Mouse (Mus musculus) lung, embryonic 16.5 days (tissue): ENCODE measurements around the gene Naa38. TPM values are rescaled to one million over a fixed set of nuclear protein-coding genes. Genes with fewer than 3 reads are reported as not detected.
"Not testable (repeated sequence)": the region's sequence is repeated elsewhere in the genome, so short reads cannot be mapped to it uniquely, and the experiment has no call there.

Source experiments
- ATAC-seq: fragments of 200-750 bp; cut with Nextera tagmentation; 2 replicates; pipeline ENCODE4 v1.8.0; 2017; ENCODE audit warnings: low read depth, mild to moderate bottlenecking, moderate library complexity
- H3K27ac ChIP-seq: fragments of 300-500 bp; sonication (generic); 2 replicates; pipeline ENCODE4 v1.5.1; 2014; ENCODE audit warnings: mild to moderate bottlenecking, control low read depth, low read length
- H3K27me3 ChIP-seq: fragments of 300-500 bp; sonication (generic); 2 replicates; pipeline ENCODE4 v1.6.1; 2014; ENCODE audit warnings: low read depth, low read length, mixed read lengths; ENCODE audit not compliant: control insufficient read depth, insufficient read depth
- H3K36me3 ChIP-seq: fragments of 300-500 bp; sonication (generic); 2 replicates; pipeline ENCODE4 v1.6.1; 2014; ENCODE audit warnings: low read length; ENCODE audit not compliant: control insufficient read depth, insufficient read depth
- H3K4me1 ChIP-seq: fragments of 300-500 bp; sonication (generic); replicated peaks from 2 replicates; pipeline ENCODE4 v1.6.1; 2014; ENCODE audit warnings: low read length, mixed read lengths; ENCODE audit not compliant: control insufficient read depth, insufficient read depth
- H3K4me2 ChIP-seq: fragments of 300-500 bp; sonication (generic); 2 replicates; pipeline ENCODE4 v1.6.1; 2014; ENCODE audit warnings: low read depth, low read length, control low read depth
- H3K4me3 ChIP-seq: fragments of 300-500 bp; sonication (generic); 2 replicates; pipeline ENCODE4 v1.5.1; 2014; ENCODE audit warnings: mild to moderate bottlenecking, low read length, control low read depth
- H3K9ac ChIP-seq: fragments of 300-500 bp; sonication (generic); 2 replicates; pipeline ENCODE4 v1.6.1; 2014; ENCODE audit warnings: low read length, control low read depth
- H3K9me3 ChIP-seq: fragments of 300-500 bp; sonication (generic); 2 replicates; pipeline ENCODE4 v1.6.1; 2016; ENCODE audit warnings: low read length; ENCODE audit not compliant: control insufficient read depth
- WGBS: fragments of 180-500 bp; shearing (Covaris S2); extraction: QIAGEN DNeasy Blood & Tissue Kit; methylation state at CpG from one replicate; pipeline ENCODE4 v1.1.7; 2014; 5-methylcytosine and 5-hydroxymethylcytosine counted together
- polyA plus RNA-seq: library from polyadenylated mRNA; unstranded; fragments of >200 nt; fragmentation: Nextera tagmentation; extraction: Ambion mirVana; gene quantifications from 2 replicates; pipeline ENCODE4 v1.2.1, GENCODE M21; 2015

The Naa38 gene
- polyA plus RNA-seq = 158 and 165 TPM in 2 replicates

DNA sequence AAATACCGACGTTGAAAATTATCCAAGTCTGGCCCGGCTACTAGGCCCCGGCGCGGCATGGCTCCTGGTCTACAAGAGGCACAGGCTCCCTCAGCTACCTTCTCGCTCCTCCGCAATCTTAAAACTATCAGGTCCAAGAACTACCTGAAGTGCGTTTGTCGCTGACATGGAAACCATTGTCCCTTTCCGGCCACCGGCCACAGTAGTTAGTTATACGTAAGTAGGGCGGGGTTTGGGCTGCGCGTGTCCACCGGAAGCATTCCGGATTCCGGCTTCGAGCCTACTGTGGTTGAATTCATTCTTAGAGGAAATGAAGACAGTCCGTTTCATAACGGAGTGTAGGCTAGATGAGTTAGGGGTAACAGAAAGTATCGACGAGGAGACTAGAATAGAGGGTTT lies at the start of gene Naa38, which contains the start of gene Cyb5d1:
TSS of gene Naa38 (plus strand) at position 253 of the 399 bp plus-strand sequence.
TSS of gene Cyb5d1 (minus strand) at position 397 of the 399 bp plus-strand sequence.
- not testable (repeated sequence) for H3K27me3 ChIP-seq, H3K9me3 ChIP-seq, H3K36me3 ChIP-seq
- H3K4me1 ChIP-seq = peaks cover 36% of the 10 kb centered on the region
- peak within 1 kb of the TSS; percentile 99 for H3K27ac ChIP-seq
- WGBS = under 1% methylated on average over 24 of the region's 24 CpGs
- peak within 1 kb of the TSS; percentile 77 for H3K4me3 ChIP-seq
- H3K9ac ChIP-seq = peak within 1 kb of the TSS; percentile 96
- peak; percentile 81 for ATAC-seq
- peak within 1 kb of the TSS; percentile 79 for H3K4me2 ChIP-seq

DNA sequence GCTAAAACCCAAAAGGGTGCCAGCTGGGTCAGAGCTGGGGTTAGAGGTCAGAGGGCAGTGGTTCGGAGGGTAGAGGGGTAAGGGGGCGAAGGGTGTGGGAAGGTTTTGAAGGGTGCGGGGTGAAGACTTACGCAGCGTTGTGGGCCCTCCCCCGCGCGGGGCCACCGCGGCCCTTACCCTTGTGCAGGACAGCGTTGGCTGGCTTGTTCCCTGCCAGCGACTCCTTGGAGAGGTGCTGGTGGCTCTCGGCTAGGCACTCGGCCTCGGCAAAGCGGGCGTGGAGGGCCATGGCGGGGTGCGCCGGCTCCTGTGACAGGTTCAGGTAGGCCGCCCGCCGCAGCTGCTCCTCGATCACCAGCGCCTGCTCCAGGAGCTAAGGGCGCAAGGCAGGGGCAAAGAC lies 48.8 kb upstream of the Naa38 start:
- Histone ChIP-seq H3K9me3 (no peaks in the 10 kb centered on the region), H3K9ac (no peak overlapping the region), H3K4me3 (no peak overlapping the region), H3K4me1 (no peaks in the 10 kb centered on the region; the same call in 1 of the 2 replicates), H3K36me3 (peaks cover 63% of the 10 kb centered on the region), H3K4me2 (no peak overlapping the region), H3K27ac (no peak overlapping the region), H3K27me3 (no peaks in the 10 kb centered on the region)
- peak; percentile 7; the same call in 1 of the 2 replicates for ATAC-seq
- 79% methylated on average over 26 of the region's 26 CpGs for WGBS

DNA sequence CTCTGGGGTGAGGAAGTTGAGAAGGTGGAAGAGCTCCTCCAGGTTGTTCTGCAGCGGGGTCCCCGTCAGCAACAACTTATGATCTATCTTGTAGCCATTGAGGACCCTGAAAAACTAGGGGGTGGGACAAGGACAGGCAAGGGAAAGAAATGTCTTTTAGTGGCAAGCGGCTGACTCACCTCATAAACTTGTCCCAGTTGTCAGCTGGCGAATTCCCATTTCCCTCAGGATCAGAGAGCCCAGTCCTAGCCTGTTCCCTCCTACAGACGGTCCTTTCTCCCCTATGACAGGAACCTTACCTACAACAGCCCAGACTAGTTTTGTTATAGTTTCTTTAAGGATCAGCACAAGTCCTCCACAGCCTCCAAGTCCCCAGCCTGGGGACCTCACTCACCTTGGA lies 38.7 kb upstream of the Naa38 start:
- Histone ChIP-seq H3K27ac (no peak overlapping the region), H3K9me3 (no peaks in the 10 kb centered on the region), H3K27me3 (no peaks in the 10 kb centered on the region), H3K4me2 (no peak overlapping the region), H3K9ac (no peak overlapping the region), H3K4me1 (no peaks in the 10 kb centered on the region), H3K36me3 (peaks cover 85% of the 10 kb centered on the region), H3K4me3 (no peak overlapping the region)
- no peak for ATAC-seq
- 86% methylated on average over 5 of the region's 5 CpGs for WGBS

DNA sequence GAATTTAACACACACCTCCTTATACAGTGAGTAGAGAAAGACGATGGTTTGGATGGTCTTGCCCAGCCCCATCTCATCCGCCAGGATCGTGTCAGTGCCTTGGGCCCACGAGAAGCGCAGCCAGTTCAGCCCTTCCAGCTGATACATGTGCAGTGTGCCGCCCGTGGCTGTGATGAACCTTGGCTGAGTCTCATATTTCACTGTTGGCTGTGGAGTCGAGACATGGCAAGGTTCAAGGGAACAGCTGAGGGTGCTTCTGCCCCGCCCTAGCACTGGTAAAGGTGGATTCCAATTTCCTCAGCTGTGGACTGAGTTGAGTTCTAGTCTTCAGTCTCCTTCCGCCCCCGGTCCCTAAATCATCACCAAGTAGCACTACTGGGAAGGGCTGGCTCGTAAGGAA lies 37.6 kb upstream of the Naa38 start:
- no peaks in the 10 kb centered on the region for H3K27me3 ChIP-seq
- no peak overlapping the region for H3K4me3 ChIP-seq
- H3K9me3 ChIP-seq = no peaks in the 10 kb centered on the region
- no peak overlapping the region for H3K27ac ChIP-seq
- peaks cover 85% of the 10 kb centered on the region for H3K36me3 ChIP-seq
- WGBS = 85% methylated on average over 12 of the region's 12 CpGs
- H3K4me2 ChIP-seq = no peak overlapping the region
- H3K4me1 ChIP-seq = peaks cover 2% of the 10 kb centered on the region; the same call in 1 of the 2 replicates
- ATAC-seq = no peak
- H3K9ac ChIP-seq = no peak overlapping the region

DNA sequence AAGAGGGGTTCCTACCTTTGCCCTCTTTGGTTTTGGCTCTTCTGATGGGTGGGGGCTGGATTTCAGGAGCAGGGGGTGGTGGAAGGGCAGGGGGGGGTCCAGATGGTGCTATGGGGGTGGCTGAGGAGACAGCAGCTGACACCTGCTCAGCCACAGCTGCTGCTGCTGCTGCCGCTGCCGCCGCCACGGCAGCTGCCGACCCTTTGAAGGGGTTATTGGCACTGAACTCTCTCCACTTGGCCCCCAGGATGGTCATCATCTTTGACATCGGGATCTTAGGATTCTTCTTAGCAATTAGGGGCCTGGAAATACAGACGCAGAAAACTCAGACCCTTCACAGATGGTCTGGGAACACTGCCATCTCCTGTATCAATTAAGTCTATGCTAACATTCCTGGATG lies 33.3 kb upstream of the Naa38 start:
- no peak overlapping the region for H3K4me3 ChIP-seq
- WGBS = 59% methylated on average over 7 of the region's 7 CpGs
- ATAC-seq = no peak
- no peak overlapping the region for H3K27ac ChIP-seq
- H3K27me3 ChIP-seq = no peaks in the 10 kb centered on the region
- H3K36me3 ChIP-seq = peaks cover 62% of the 10 kb centered on the region
- peaks cover 28% of the 10 kb centered on the region for H3K4me1 ChIP-seq
- no peak overlapping the region for H3K9ac ChIP-seq
- H3K9me3 ChIP-seq = no peaks in the 10 kb centered on the region
- no peak overlapping the region for H3K4me2 ChIP-seq

DNA sequence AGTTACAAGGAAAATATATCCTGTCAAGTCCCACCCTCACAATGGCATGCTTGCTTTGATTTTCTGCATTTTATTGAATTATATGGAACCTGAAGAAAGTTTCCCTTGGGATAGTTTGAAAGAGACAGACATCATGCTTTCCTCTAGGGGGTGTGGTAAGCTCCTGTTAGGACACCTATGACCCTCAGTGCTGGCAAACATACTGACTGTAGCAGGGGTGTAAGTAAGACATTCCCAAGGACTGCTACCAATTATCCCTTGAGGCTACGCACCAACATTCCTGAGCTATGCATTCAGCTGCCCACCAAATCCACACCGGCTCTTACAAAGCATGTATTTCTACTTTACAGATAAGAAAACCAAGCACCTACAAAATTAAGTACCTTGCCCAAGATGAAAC lies 32.8 kb upstream of the Naa38 start:
- no peaks in the 10 kb centered on the region for H3K27me3 ChIP-seq
- no peak for ATAC-seq
- H3K36me3 ChIP-seq = peaks cover 57% of the 10 kb centered on the region
- H3K27ac ChIP-seq = no peak overlapping the region
- H3K4me2 ChIP-seq = no peak overlapping the region
- H3K9me3 ChIP-seq = no peaks in the 10 kb centered on the region
- 67% methylated on average over 2 of the region's 2 CpGs for WGBS
- no peak overlapping the region for H3K4me3 ChIP-seq
- peaks cover 28% of the 10 kb centered on the region for H3K4me1 ChIP-seq
- no peak overlapping the region for H3K9ac ChIP-seq

DNA sequence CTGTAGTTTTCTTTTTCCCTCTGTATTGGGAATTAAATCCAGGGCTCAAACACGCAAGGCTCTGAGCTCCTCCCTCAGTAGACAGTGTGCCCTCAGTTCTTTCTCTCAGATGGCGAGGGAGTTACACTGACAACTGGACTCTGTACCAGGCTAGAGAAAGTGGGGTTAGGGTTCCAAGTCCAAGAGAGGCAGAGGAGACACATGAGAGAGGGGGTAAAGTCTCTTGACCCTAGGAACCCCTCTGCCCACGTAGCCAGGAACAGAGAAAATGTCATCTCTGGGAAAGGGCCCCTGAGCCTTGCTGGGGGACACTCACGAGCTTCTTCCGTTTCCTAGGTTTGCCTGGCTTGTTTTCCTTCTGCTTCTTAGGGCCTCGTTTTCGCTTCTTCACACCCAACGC lies 30.9 kb upstream of the Naa38 start:
- no peaks in the 10 kb centered on the region for H3K27me3 ChIP-seq
- peaks cover 40% of the 10 kb centered on the region for H3K36me3 ChIP-seq
- peak overlapping the region; percentile 100 for H3K27ac ChIP-seq
- H3K9me3 ChIP-seq = no peaks in the 10 kb centered on the region
- peaks cover 33% of the 10 kb centered on the region for H3K4me1 ChIP-seq
- WGBS = 25% methylated on average over 8 of the region's 8 CpGs
- H3K4me3 ChIP-seq = peak overlapping the region; percentile 90; the same call in 1 of the 2 replicates
- H3K4me2 ChIP-seq = peak overlapping the region; percentile 94
- no peak for ATAC-seq
- peak overlapping the region; percentile 35; the same call in 1 of the 2 replicates for H3K9ac ChIP-seq

DNA sequence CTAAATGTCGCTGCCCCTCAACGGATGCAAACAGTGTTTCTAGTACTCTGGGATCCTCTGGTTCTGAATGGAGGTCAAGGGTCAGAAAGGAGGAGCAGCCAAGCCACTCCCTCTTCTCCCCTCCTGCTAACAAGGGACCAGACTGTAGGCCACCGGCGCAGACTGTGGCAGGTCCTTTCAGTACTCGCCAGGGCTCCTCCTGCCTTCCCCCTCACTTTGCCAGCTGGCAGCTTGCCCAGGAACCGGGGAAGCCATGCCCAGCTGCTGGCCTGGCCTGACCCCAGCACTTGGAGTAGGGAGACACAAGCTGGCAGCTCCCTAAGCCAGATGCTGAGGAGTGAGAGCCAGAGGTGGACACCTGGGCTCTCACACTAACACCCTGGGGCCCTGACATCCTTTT lies 30.4 kb upstream of the Naa38 start:
- 0 out of 2 replicates have a peak overlapping the region, but pooled peaks have one; percentile 12 for H3K9ac ChIP-seq
- no peaks in the 10 kb centered on the region for H3K9me3 ChIP-seq
- H3K4me2 ChIP-seq = peak overlapping the region; percentile 94
- peaks cover 34% of the 10 kb centered on the region for H3K36me3 ChIP-seq
- no peaks in the 10 kb centered on the region for H3K27me3 ChIP-seq
- peaks cover 33% of the 10 kb centered on the region for H3K4me1 ChIP-seq
- peak; percentile 64 for ATAC-seq
- WGBS = 3% methylated on average over 6 of the region's 6 CpGs
- H3K27ac ChIP-seq = peak overlapping the region; percentile 100
- peak overlapping the region; percentile 90; the same call in 1 of the 2 replicates for H3K4me3 ChIP-seq

DNA sequence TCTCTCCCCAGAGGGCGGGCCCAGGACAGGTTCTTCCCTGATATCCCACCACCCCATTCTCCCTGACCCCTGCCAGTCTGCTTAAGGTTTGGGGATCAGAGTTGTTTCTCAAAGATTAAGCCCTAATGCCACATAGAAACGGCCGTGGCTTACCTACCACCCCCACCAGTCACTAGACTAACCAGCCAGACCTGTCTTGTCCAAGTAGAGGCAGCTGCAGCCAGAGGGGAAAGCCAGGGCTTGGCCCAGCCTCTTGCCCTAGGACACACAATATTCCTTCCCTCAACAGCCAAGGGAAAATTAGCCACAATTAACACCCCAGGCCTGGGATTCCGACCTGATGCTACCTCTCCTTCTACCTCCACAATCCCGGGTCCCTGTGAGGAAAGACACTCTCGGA lies 29.6 kb upstream of the Naa38 start:
- peaks cover 36% of the 10 kb centered on the region for H3K4me1 ChIP-seq
- H3K27ac ChIP-seq = peak overlapping the region; percentile 100
- H3K9me3 ChIP-seq = no peaks in the 10 kb centered on the region
- no peaks in the 10 kb centered on the region for H3K27me3 ChIP-seq
- H3K4me2 ChIP-seq = peak overlapping the region; percentile 94
- H3K36me3 ChIP-seq = peaks cover 26% of the 10 kb centered on the region
- H3K4me3 ChIP-seq = peak overlapping the region; percentile 90
- 15% methylated on average over 6 of the region's 6 CpGs for WGBS
- peak overlapping the region; percentile 70 for H3K9ac ChIP-seq
- ATAC-seq = no peak
